In the genomic region with DNA sequence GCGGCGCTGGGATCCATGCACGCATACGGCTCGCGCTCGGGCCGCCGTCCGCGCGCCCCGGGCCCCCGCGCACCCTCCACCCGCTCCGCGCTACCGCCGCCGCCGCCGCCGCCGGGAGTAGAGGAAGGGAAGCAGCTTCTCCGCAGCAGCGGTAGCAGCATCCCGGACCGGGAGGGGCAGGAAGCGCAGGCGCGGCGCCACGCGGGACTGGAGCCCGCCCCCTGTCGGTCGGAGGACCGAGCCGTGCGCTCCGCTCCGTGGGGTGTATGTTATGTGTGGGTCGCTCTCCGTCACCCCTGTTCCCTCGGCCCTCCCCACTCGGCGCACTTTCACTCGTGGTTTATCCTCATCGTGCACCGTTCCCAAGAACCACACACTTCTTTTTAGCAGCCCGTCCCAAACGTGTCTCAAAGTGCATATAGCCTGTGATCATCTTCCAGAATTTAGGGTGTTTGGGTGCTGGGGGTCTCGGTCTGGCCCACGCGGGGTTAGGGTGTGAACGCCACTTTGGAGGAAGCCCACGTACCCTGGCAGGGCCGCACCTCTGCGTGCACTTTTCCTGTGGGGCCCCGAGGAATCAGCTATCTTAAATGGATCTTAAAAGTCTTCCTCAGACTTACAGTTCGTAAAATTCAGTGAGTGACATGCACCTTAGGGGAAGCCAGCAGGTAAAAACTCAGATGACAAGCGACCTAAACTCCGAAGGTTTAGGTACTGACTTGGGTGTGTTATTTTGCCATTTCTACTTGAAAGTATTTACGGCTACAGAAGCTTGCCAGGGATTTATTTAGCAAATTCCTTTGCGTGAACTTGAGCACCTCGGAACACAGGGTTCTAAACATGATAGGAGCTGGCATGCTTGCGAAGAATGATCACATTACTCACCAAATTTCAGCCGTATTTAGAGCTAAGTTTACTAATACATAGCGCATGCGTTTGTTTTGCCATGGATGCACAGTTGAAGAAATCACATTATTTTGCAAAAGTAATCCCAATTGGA, we compare ENCODE assay signal across 8 mouse cellular contexts. TPM values are rescaled to one million over a fixed set of nuclear protein-coding genes. Genes with fewer than 3 reads are reported as not detected.
DNase-seq lines count a peak whose midpoint lies in the region; ATAC-seq lines count a peak whose summit lies in the region.

A gene (minus strand): TSS at position 176 of the 1,000 bp plus-strand sequence.

- H3K36me3 ChIP-seq in megakaryocyte, embryonic 14.5 days (replicated peaks; ENCODE audit: low read length): peaks cover 12% of the 10 kb centered on the region

- ATAC-seq in common myeloid progenitor, adult 5-6 weeks (replicated peaks; ENCODE audit: low read depth, poor library complexity, severe bottlenecking): peak; percentile 98

- 0 out of 2 replicates have a peak, but pooled peaks cover 4% of the 10 kb centered on the region for H3K9me3 ChIP-seq in megakaryocyte, embryonic 14.5 days

- DNase-seq in WW6 (ENCODE audit: low read depth, low spot score): peak; percentile 64
- DNase-seq in gastrocnemius, adult 8-10 months (ENCODE audit: low spot score in 2 of 2): peak; percentile 75 to 78
- peak; percentile 10 for DNase-seq in hindlimb bud, embryonic 11.5 days (ENCODE audit: extremely low spot score, low read depth, low spot score)
- DNase-seq in left cerebral cortex, adult 8-10 months (ENCODE audit: low spot score in 2 of 2): peak; percentile 72
- DNase-seq in right cerebral cortex, postnatal 10 days (ENCODE audit: low spot score in 2 of 2): peak; percentile 90 to 93
- peak; percentile 86 for DNase-seq in urinary bladder, postnatal 25 days (ENCODE audit: low spot score)

- H3K4me3 ChIP-seq in megakaryocyte, embryonic 14.5 days (replicated peaks): peak within 1 kb of the TSS; percentile 99

- peaks cover 40% of the 10 kb centered on the region for H3K4me1 ChIP-seq in megakaryocyte, embryonic 14.5 days

- no peaks in the 10 kb centered on the region for H3K27me3 ChIP-seq in megakaryocyte, embryonic 14.5 days (replicated peaks)

RNA-seq across cellular contexts. Expression of the gene that starts here (rescaled TPM):
- 24.4 and 26.0 TPM in 2 replicates for total RNA-seq in common myeloid progenitor, adult 5-6 weeks (2017)
- total RNA-seq in gastrocnemius, adult 8-10 months (2022): 100 to 1,000 TPM; 189 to 250 (median 241) TPM
- 100 to 1,000 TPM; 110 to 126 (median 118) TPM for total RNA-seq in left cerebral cortex, adult 8-10 months (2022)
- polyA plus RNA-seq in megakaryocyte, embryonic 14.5 days (2012; ENCODE audit: insufficient read depth, low replicate concordance): 9.9 and 28.2 TPM in 2 replicates

Comparison
In these comparisons a context has a peak if more than half of its experiments do, and no peak if none do; other contexts are left out.
1. Peak in every context shown above with its lines: DNase-seq, ATAC-seq and H3K4me3 ChIP-seq.
2. DNase-seq: peak in every context shown above with its lines; median percentile 92 in right cerebral cortex, postnatal 10 days; 86 in urinary bladder, postnatal 25 days; 76 in gastrocnemius, adult 8-10 months; 72 in left cerebral cortex, adult 8-10 months; 64 in WW6; 10 in hindlimb bud, embryonic 11.5 days.